Mouse (Mus musculus) mammary gland, adult 2 months (tissue): ENCODE data around the gene Ddx19b. TPM values are rescaled to one million over a fixed set of nuclear protein-coding genes. Genes with fewer than 3 reads are reported as not detected.

ENCODE experiments used
- polyA plus RNA-seq: library from polyadenylated mRNA; depleted of rRNA; stranded (reverse); fragments of >200 nt; gene quantifications from 2 replicates; pipeline ENCODE4 v1.2.3, GENCODE M21; 2012; ENCODE audit warnings: low replicate concordance; rRNA removed

Gene Ddx19b
- 1.8 and 4.3 TPM in 2 replicates for polyA plus RNA-seq

GRCm38 (mm10) chr8:111031572-111031971, at the start of gene Ddx19b:
Ddx19b (minus strand) TSS chr8:111031751.

DNA sequence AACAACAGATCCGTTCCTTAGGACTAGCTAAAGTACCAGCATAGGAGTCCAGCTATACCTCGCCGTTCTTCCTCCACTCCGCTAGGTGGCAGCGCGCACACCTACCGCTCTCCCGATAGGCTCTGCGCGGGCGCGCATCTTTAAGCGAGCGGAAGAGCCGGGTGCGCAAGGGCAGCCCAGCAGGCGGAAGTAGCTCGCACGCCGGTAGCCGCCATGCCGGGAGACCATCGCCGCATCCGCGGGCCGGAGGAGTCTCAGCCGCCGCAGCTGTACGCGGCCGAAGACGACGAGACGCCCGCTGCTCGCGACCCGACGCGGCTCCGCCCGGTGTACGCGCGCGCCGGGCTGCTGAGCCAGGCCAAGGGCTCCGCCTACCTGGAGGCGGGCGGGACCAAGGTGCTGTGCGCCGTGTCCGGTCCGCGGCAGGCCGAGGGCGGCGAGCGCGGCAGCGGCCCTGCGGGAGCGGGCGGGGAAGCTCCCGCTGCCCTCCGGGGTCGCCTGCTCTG, 24.7 kb upstream of the Ddx19b start, which contains the start of gene Exosc6:
Exosc6 (plus strand) TSS at position 182 of the 506 bp plus-strand sequence.

GRCm38 (mm10) chr8:111032916-111033315, 1.4 kb upstream of the Ddx19b start, which contains the start of gene Aars:
Aars (plus strand) TSS chr8:111033144.

GRCm38 (mm10) chr8:110997547-110998531, 33.7 kb downstream of the Ddx19b start, which contains the start of gene Ddx19a:
Ddx19a (minus strand) TSS chr8:110997800.

Other genes starting within 250 kb of the Ddx19b start
- gene Il34, start 225.8 kb downstream of the Ddx19b start, polyA plus RNA-seq = 51.8 and 58.0 TPM in 2 replicates
- gene Cog4, start 185.2 kb downstream of the Ddx19b start, polyA plus RNA-seq = 28.8 and 48.9 TPM in 2 replicates
- 25.8 and 42.1 TPM in 2 replicates for gene Sf3b3, start 185.0 kb downstream of the Ddx19b start, polyA plus RNA-seq
- 14.6 and 19.3 TPM in 2 replicates for gene Fuk, start 129.3 kb downstream of the Ddx19b start, polyA plus RNA-seq
- gene St3gal2, start 111.8 kb downstream of the Ddx19b start, polyA plus RNA-seq = 38.9 and 60.7 TPM in 2 replicates
- gene Ddx19a, start 34.0 kb downstream of the Ddx19b start, polyA plus RNA-seq = 18.5 and 41.3 TPM in 2 replicates
- 24.1 and 26.0 TPM in 2 replicates for gene Aars, start 1.4 kb upstream of the Ddx19b start, polyA plus RNA-seq
- gene Exosc6, start 24.6 kb upstream of the Ddx19b start, polyA plus RNA-seq = 36.4 TPM in 1 of 2 replicates, not detected in the other
- gene Clec18a, start 60.7 kb upstream of the Ddx19b start, polyA plus RNA-seq = 0.40 TPM in 1 of 2 replicates, not detected in the other
- 17.3 and 26.6 TPM in 2 replicates for gene Pdpr, start 62.9 kb upstream of the Ddx19b start, polyA plus RNA-seq
- gene Glg1, start 227.5 kb upstream of the Ddx19b start, polyA plus RNA-seq = 43.8 and 49.9 TPM in 2 replicates